Mouse (Mus musculus): ENCODE measurements around the gene Calcoco2. TPM values are rescaled to one million over a fixed set of nuclear protein-coding genes. Genes with fewer than 3 reads are reported as not detected.
"Not testable (repeated sequence)": the region's sequence is repeated elsewhere in the genome, so short reads cannot be mapped to it uniquely, and the experiment has no call there.

Gene Calcoco2
- not detected for polyA plus RNA-seq (2017; shearing (Covaris generic))

GRCm38 (mm10) chr11:96111751-96112150 lies at the start of gene Calcoco2:
Calcoco2 (minus strand) TSS chr11:96111964.
- ATAC-seq: no peak

GRCm38 (mm10) chr11:96147471-96147870 lies 35.7 kb upstream of the Calcoco2 start:
- ATAC-seq: no peak

- ATAC-seq: no peak
Measured at GRCm38 (mm10) chr11:96145622-96146270, 34.0 kb upstream of the Calcoco2 start.

- ATAC-seq: no peak
Measured at GRCm38 (mm10) chr11:96143766-96144165, 32.0 kb upstream of the Calcoco2 start.

- ATAC-seq: no peak
Measured at GRCm38 (mm10) chr11:96140726-96141175, 29.0 kb upstream of the Calcoco2 start.

GRCm38 (mm10) chr11:96135847-96136246 lies 24.1 kb upstream of the Calcoco2 start:
- ATAC-seq: no peak

- no peak for ATAC-seq
Measured at GRCm38 (mm10) chr11:96133239-96133865, 21.6 kb upstream of the Calcoco2 start, which contains the start of gene Ttll6. Ttll6 (plus strand) TSS chr11:96133786.

- ATAC-seq: no peak
Measured at GRCm38 (mm10) chr11:96130606-96131005, 18.8 kb upstream of the Calcoco2 start.

GRCm38 (mm10) chr11:96124052-96124914 lies 12.5 kb upstream of the Calcoco2 start:
- ATAC-seq: no peak

- ATAC-seq: not testable (repeated sequence)
Measured at GRCm38 (mm10) chr11:96122806-96123205, 11.0 kb upstream of the Calcoco2 start.

- ATAC-seq: no peak
Measured at GRCm38 (mm10) chr11:96119401-96119800, 7.6 kb upstream of the Calcoco2 start.

GRCm38 (mm10) chr11:96116925-96117324 lies 5.2 kb upstream of the Calcoco2 start:
- ATAC-seq: not testable (repeated sequence)

GRCm38 (mm10) chr11:96116116-96116515 lies 4.4 kb upstream of the Calcoco2 start:
- no peak for ATAC-seq

GRCm38 (mm10) chr11:96115416-96115815 lies 3.7 kb upstream of the Calcoco2 start:
- no peak for ATAC-seq

- no peak for ATAC-seq
Measured at GRCm38 (mm10) chr11:96114077-96114476, 2.3 kb upstream of the Calcoco2 start.

- not testable (repeated sequence) for ATAC-seq
Measured at GRCm38 (mm10) chr11:96110950-96111349, 814 bp downstream of the Calcoco2 start.

GRCm38 (mm10) chr11:96108376-96108775 lies 3.4 kb downstream of the Calcoco2 start:
- no peak for ATAC-seq

GRCm38 (mm10) chr11:96093361-96093760 lies 18.4 kb downstream of the Calcoco2 start:
- ATAC-seq: no peak

- ATAC-seq: no peak
Measured at GRCm38 (mm10) chr11:96092674-96093291, 19.0 kb downstream of the Calcoco2 start.

- no peak for ATAC-seq
Measured at GRCm38 (mm10) chr11:96091073-96091472, 20.7 kb downstream of the Calcoco2 start.

- ATAC-seq: no peak
Measured at GRCm38 (mm10) chr11:96087981-96088380, 23.8 kb downstream of the Calcoco2 start.

GRCm38 (mm10) chr11:96082682-96083081 lies 29.1 kb downstream of the Calcoco2 start:
- ATAC-seq: no peak

GRCm38 (mm10) chr11:96080736-96081135 lies 31.0 kb downstream of the Calcoco2 start:
- ATAC-seq: no peak
